Mouse (Mus musculus): ENCODE measurements around the gene Fxyd2.

DNA sequence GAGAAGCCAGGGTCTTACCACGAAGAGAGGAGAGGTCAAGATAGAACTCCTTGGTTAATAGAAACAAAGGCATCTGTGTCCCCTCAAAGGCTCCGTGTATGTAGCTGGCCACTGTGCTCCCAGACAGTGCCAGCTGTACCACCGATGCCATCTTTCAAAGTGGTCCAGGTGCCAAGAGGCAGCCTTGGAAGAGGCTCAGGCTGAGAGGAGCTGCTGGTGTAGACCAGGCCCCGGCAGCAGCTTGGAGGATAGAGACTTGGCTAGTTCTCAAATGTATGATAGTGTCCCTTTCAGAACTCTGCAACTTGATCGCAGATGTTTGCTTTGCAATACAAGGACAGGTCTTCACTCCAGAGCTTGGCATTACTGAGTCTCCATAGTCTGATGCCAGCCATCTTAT is 17.1 kb upstream of the Fxyd2 start:
- TF ChIP-seq USF1 (IDR thresholded peaks at IDR 0.05; ENCODE audit: low read depth): no peak
- TF ChIP-seq CEBPB (IDR thresholded peaks at IDR 0.05; ENCODE audit: insufficient read depth, poor library complexity, severe bottlenecking): no peak
- no peak for TF ChIP-seq POLR2A (IDR thresholded peaks at IDR 0.05; ENCODE audit: insufficient read length, low read depth)
- no peak for TF ChIP-seq POLR2AphosphoS2 (IDR thresholded peaks at IDR 0.05; ENCODE audit: insufficient read length, low read depth)
- no peak for TF ChIP-seq E2F4 (IDR thresholded peaks at IDR 0.05; ENCODE audit: insufficient read depth)
- TF ChIP-seq TCF12 (IDR thresholded peaks at IDR 0.05; ENCODE audit: insufficient read depth, poor library complexity, severe bottlenecking): no peak
- TF ChIP-seq MAX (IDR thresholded peaks at IDR 0.05; ENCODE audit: low read depth): no peak
- no peak for TF ChIP-seq SRF (IDR thresholded peaks at IDR 0.05; ENCODE audit: control insufficient read depth, insufficient read length, low read depth)
- no peak for TF ChIP-seq MYOD1 (IDR thresholded peaks at IDR 0.05; ENCODE audit: control insufficient read depth in 1 of 3, insufficient read length in 2 of 3, low read depth in 2 of 3)
